Comparison of ENCODE assay signal across 8 mouse cellular contexts in genomic region chr5:147430936-147431839, GRCm38 (mm10). TPM values are rescaled to one million over a fixed set of nuclear protein-coding genes. Genes with fewer than 3 reads are reported as not detected.
A peak's percentile ranks its signal among the peaks of the same experiment; 100 is the strongest.
DNase-seq lines count a peak whose midpoint lies in the region; ATAC-seq lines count a peak whose summit lies in the region.

No protein-coding gene starts in this region.

- peak; percentile 71 for DNase-seq in gastrocnemius, postnatal 10 days
- DNase-seq in induced T-regulatory cell, adult 2 months (ENCODE audit: low read depth): peak; percentile 87
- peak; percentile 71 to 90 for DNase-seq in left cerebral cortex, postnatal 10 days (ENCODE audit: extremely low spot score in 1 of 2, low spot score in 2 of 2)
- peak; percentile 67 for DNase-seq in right cerebral cortex, postnatal 25 days
- DNase-seq in urinary bladder, postnatal 36 days (ENCODE audit: low spot score in 2 of 2): peak; percentile 55 to 70

- intact Hi-C loops in left cerebral cortex, postnatal 10 days (cut with DNase I): no loop called here

- peak; percentile 67 for ATAC-seq in activated CD4-positive, CD25-positive, alpha-beta regulatory T cell, adult 4 months
- ATAC-seq in common myeloid progenitor, adult 5-6 weeks (replicated peaks; ENCODE audit: low read depth, poor library complexity, severe bottlenecking): peak; percentile 26

- H3K36me3 ChIP-seq in megakaryocyte, embryonic 14.5 days (replicated peaks; ENCODE audit: low read length): peaks cover 27% of the 10 kb centered on the region

- H3K27me3 ChIP-seq in megakaryocyte, embryonic 14.5 days (replicated peaks): no peaks in the 10 kb centered on the region

- no peaks in the 10 kb centered on the region for H3K9me3 ChIP-seq in megakaryocyte, embryonic 14.5 days

- H3K4me3 ChIP-seq in megakaryocyte, embryonic 14.5 days (replicated peaks): peak overlapping the region; percentile 95

- H3K4me1 ChIP-seq in megakaryocyte, embryonic 14.5 days: peaks cover 63% of the 10 kb centered on the region

RNA-seq across cellular contexts. Expression of gene Pan3, which starts 1.2 kb away (rescaled TPM):
- polyA plus RNA-seq in activated CD4-positive, CD25-positive, alpha-beta regulatory T cell, adult 4 months (2017; shearing (Covaris generic)): 100 to 1,000 TPM; 135 to 188 TPM
- 240 and 264 TPM in 2 replicates for total RNA-seq in common myeloid progenitor, adult 5-6 weeks (2017)
- 10 to 100 TPM; 35.7 to 48.3 TPM for total RNA-seq in gastrocnemius, postnatal 10 days (2021)
- 10 to 100 TPM; 85.0 to 96.8 TPM for total RNA-seq in left cerebral cortex, postnatal 10 days (2021)
- polyA plus RNA-seq in megakaryocyte, embryonic 14.5 days (2012; ENCODE audit: insufficient read depth, low replicate concordance): 1.2 and 3.6 TPM in 2 replicates

RNA-seq across cellular contexts. Expression of gene Flt3, which starts 30.9 kb away (rescaled TPM):
- polyA plus RNA-seq in activated CD4-positive, CD25-positive, alpha-beta regulatory T cell, adult 4 months (2017; shearing (Covaris generic)): under 1 TPM in 1 of 2 experiments, not detected in 1; 0.13 TPM
- total RNA-seq in common myeloid progenitor, adult 5-6 weeks (2017): 100 and 112 TPM in 2 replicates
- total RNA-seq in gastrocnemius, postnatal 10 days (2021): under 1 TPM in 1 of 2 experiments, not detected in 1; 0.16 TPM
- total RNA-seq in left cerebral cortex, postnatal 10 days (2021): 1 to 10 TPM; 2.2 to 2.6 TPM
- polyA plus RNA-seq in megakaryocyte, embryonic 14.5 days (2012; ENCODE audit: insufficient read depth, low replicate concordance): 0.60 TPM in 1 of 2 replicates, not detected in the other

Comparison
In these comparisons a context has a peak if more than half of its experiments do, and no peak if none do; other contexts are left out.
1. Peak in every context shown above with its lines: DNase-seq, ATAC-seq and H3K4me3 ChIP-seq.
2. RNA of gene Flt3, which starts 30.9 kb away (total RNA-seq): 100 to 112 TPM in common myeloid progenitor, adult 5-6 weeks; 2.2 to 2.6 TPM in left cerebral cortex, postnatal 10 days and 0.16 TPM in gastrocnemius, postnatal 10 days; every median in the first group is over 10 times any median in the second.